In genomic region chr11:59135904-59136452, GRCm38 (mm10) we compare ENCODE assay signal across 9 mouse cellular contexts. TPM values are rescaled to one million over a fixed set of nuclear protein-coding genes. Genes with fewer than 3 reads are reported as not detected.
DNase-seq lines count a peak whose midpoint lies in the region; ATAC-seq lines count a peak whose summit lies in the region.
"Had no signal": no experiment of that assay in that cellular context is flagged by ENCODE, and none has a peak within 500 bp of the region (broad histone marks: within the 10 kb centered on the region; RNA-seq: fewer than 3 reads in every experiment).

Obscn (minus strand) TSS chr11:59136402.

- H3K9me3 ChIP-seq in heart, embryonic 10.5 days: no peaks in the 10 kb centered on the region
- H3K9me3 ChIP-seq in limb, embryonic 12.5 days: no peaks in the 10 kb centered on the region

- 0 out of 2 replicates have a peak within 1 kb of the TSS, but pooled peaks have one; percentile 34 for H3K9ac ChIP-seq in limb, embryonic 12.5 days (replicated peaks)

- H3K4me2 ChIP-seq in limb, embryonic 12.5 days: peak within 1 kb of the TSS; percentile 48

- H3K27me3 ChIP-seq in heart, embryonic 10.5 days (ENCODE audit: insufficient read depth, poor library complexity, severe bottlenecking): peaks cover 69% of the 10 kb centered on the region
- peaks cover 84% of the 10 kb centered on the region for H3K27me3 ChIP-seq in limb, embryonic 12.5 days

- H3K4me3 ChIP-seq in heart, embryonic 10.5 days: peak within 1 kb of the TSS; percentile 57
- H3K4me3 ChIP-seq in limb, embryonic 12.5 days (replicated peaks): peak within 1 kb of the TSS; percentile 26

- ATAC-seq in limb, embryonic 12.5 days (ENCODE audit: insufficient number of reproducible peaks, insufficient read depth, low FRiP score, low TSS enrichment, low read depth): no peak
- no peak; the same call in 1 of the 2 replicates for ATAC-seq in frontal cortex, adult (ENCODE audit: low TSS enrichment)

- WGBS in heart, embryonic 10.5 days: 19% methylated on average over 44 of the region's 44 CpGs
- 18% methylated on average over 44 of the region's 44 CpGs for WGBS in limb, embryonic 12.5 days

- H3K4me1 ChIP-seq in heart, embryonic 10.5 days: peaks cover 70% of the 10 kb centered on the region
- H3K4me1 ChIP-seq in limb, embryonic 12.5 days (replicated peaks): peaks cover 11% of the 10 kb centered on the region

- H3K36me3 ChIP-seq in heart, embryonic 10.5 days: peaks cover 56% of the 10 kb centered on the region
- H3K36me3 ChIP-seq in limb, embryonic 12.5 days: no peaks in the 10 kb centered on the region

- peak; percentile 90 for DNase-seq in heart, adult 11 months
- no peak for DNase-seq in heart, adult 9 months (ENCODE audit: low spot score in 2 of 2)
- DNase-seq in ZHBTc4 (ENCODE audit: low read depth, low spot score): peak; percentile 46
- no peak for DNase-seq in heart, embryonic 10.5 days (ENCODE audit: low spot score)
- DNase-seq in frontal cortex, postnatal 10 days (ENCODE audit: low spot score in 2 of 2): no peak
- no peak for DNase-seq in adrenal gland, adult 2 months

- peak within 1 kb of the TSS; percentile 93 for H3K27ac ChIP-seq in heart, embryonic 10.5 days
- no peak within 1 kb of the TSS for H3K27ac ChIP-seq in limb, embryonic 12.5 days

RNA-seq across cellular contexts. Expression of gene Obscn, which starts in this region (rescaled TPM):
- polyA plus RNA-seq in heart, embryonic 10.5 days (2016; fragmentation: Nextera tagmentation; extraction: Ambion mirVana): 20.6 and 36.7 TPM in 2 replicates
- polyA plus RNA-seq in limb, embryonic 12.5 days (2016; fragmentation: Nextera tagmentation; extraction: Ambion mirVana): 0.70 and 1.00 TPM in 2 replicates
- 1 to 10 TPM in 1 of 2 experiments, under 1 TPM in 1; 0.92 to 1.5 TPM for total RNA-seq in adrenal gland, adult 2 months (2021)
- polyA plus RNA-seq in adrenal gland, adult 2 months (2012; rRNA removed): 5.5 and 7.8 TPM in 2 replicates
- total RNA-seq: common myeloid progenitor, adult 5-6 weeks had no signal

Comparison
In these comparisons a context has a peak if more than half of its experiments do, and no peak if none do; other contexts are left out.
1. DNase-seq: peak in heart, adult 11 months (single experiment) and ZHBTc4 (single experiment); none in heart, adult 9 months (0 of 2), heart, embryonic 10.5 days (single experiment), frontal cortex, postnatal 10 days (0 of 2) and adrenal gland, adult 2 months (single experiment).